Mouse (Mus musculus) left cerebral cortex, postnatal 36 days (tissue): ENCODE results near the gene Antxr1. TPM values are rescaled to one million over a fixed set of nuclear protein-coding genes. Genes with fewer than 3 reads are reported as not detected.

Experiments
- DNase-seq, 2 experiments: peaks; one replicate each; pipeline ENCODE4 v3.0.0; 2021 to 2022; ENCODE audit warnings: low spot score in 2 of 2, mixed read lengths in 1 of 2
- intact Hi-C: fragments of 180-260 bp; cut with DNase I; formaldehyde crosslinking; loops from one replicate; pipeline ENCODE4 v1.15.1; 2025
- total RNA-seq, 2 experiments: library from RNA; stranded (reverse); gene quantifications; 2 replicates each; pipeline ENCODE4 v1.2.3; 2021

Gene Antxr1
- 10 to 100 TPM; 12.5 to 13.2 TPM for total RNA-seq

GRCm38 (mm10) chr6:87335091-87335934, at the start of gene Antxr1:
Gene Antxr1, minus strand, starts transcription at chr6:87335821.
- intact Hi-C loops: loop anchor here (1.0 to 5.0 kb wide), 2 partner anchors 52 to 234 kb away; partner anchors contain the start of gene Gkn3
- peak; percentile 64 to 73 for DNase-seq

- intact Hi-C loops: loop anchor here (5.0 kb wide), 1 partner anchor 47 kb away; the partner anchor contains the start of gene Antxr1
- no peak for DNase-seq
These were observed 49.1 kb upstream of the Antxr1 start for GRCm38 (mm10) chr6:87384761-87385160.

GRCm38 (mm10) chr6:87383926-87384691, 48.5 kb upstream of the Antxr1 start:
- peak in 1 of 2 experiments; percentile 16 for DNase-seq
- intact Hi-C loops: no loop called here

GRCm38 (mm10) chr6:87373057-87373456, 37.4 kb upstream of the Antxr1 start, which contains the start of gene Gkn2:
Gene Gkn2, plus strand, starts transcription at chr6:87373357.
- intact Hi-C loops: no loop called here
- no peak for DNase-seq

- no peak for DNase-seq
- intact Hi-C loops: no loop called here
These were observed 33.6 kb upstream of the Antxr1 start for GRCm38 (mm10) chr6:87369223-87369622.

- no peak for DNase-seq
- intact Hi-C loops: no loop called here
These were observed 18.8 kb upstream of the Antxr1 start for GRCm38 (mm10) chr6:87354441-87354840.

- intact Hi-C loops: no loop called here
- DNase-seq: no peak
These were observed 15.2 kb upstream of the Antxr1 start, which contains the start of gene Gkn1 for GRCm38 (mm10) chr6:87350829-87351228. Gene Gkn1, minus strand, starts transcription at chr6:87350942.

- no peak for DNase-seq
- intact Hi-C loops: loop anchor here (1.0 to 5.0 kb wide), 2 partner anchors 51 to 235 kb away; partner anchors contain the start of gene Gkn3
These were observed 294 bp upstream of the Antxr1 start for GRCm38 (mm10) chr6:87335935-87336295.

- intact Hi-C loops: loop anchor here (1.0 to 5.0 kb wide), 2 partner anchors 53 to 233 kb away; partner anchors contain the start of gene Gkn3
- DNase-seq: peak; percentile 49 to 60
These were observed 1.1 kb downstream of the Antxr1 start for GRCm38 (mm10) chr6:87334361-87335090.

- intact Hi-C loops: no loop called here
- no peak for DNase-seq
These were observed 3.2 kb downstream of the Antxr1 start for GRCm38 (mm10) chr6:87332380-87332779.

- intact Hi-C loops: no loop called here
These were observed 7.1 kb downstream of the Antxr1 start for GRCm38 (mm10) chr6:87328265-87329173.

GRCm38 (mm10) chr6:87326932-87327331, 8.7 kb downstream of the Antxr1 start:
- intact Hi-C loops: no loop called here

More at GRCm38 (mm10) chr6:87328265-87329173, 7.1 kb downstream of the Antxr1 start:
- peak in 1 of 2 experiments; percentile 26 for DNase-seq

GRCm38 (mm10) chr6:87323381-87323780, 12.2 kb downstream of the Antxr1 start:
- DNase-seq: no peak
- intact Hi-C loops: loop anchor here (5.0 kb wide), 1 partner anchor 221 kb away; the partner anchor contains the start of gene D6Ertd527e

More at GRCm38 (mm10) chr6:87326932-87327331, 8.7 kb downstream of the Antxr1 start:
- no peak for DNase-seq

GRCm38 (mm10) chr6:87318651-87319050, 17.0 kb downstream of the Antxr1 start:
- intact Hi-C loops: no loop called here

GRCm38 (mm10) chr6:87316966-87317365, 18.7 kb downstream of the Antxr1 start:
- intact Hi-C loops: no loop called here
- no peak for DNase-seq

More at GRCm38 (mm10) chr6:87318651-87319050, 17.0 kb downstream of the Antxr1 start:
- no peak for DNase-seq

- DNase-seq: no peak
- intact Hi-C loops: no loop called here
These were observed 22.9 kb downstream of the Antxr1 start for GRCm38 (mm10) chr6:87312761-87313160.

- intact Hi-C loops: no loop called here
- DNase-seq: no peak
These were observed 31.1 kb downstream of the Antxr1 start for GRCm38 (mm10) chr6:87304486-87304885.

GRCm38 (mm10) chr6:87302746-87303145, 32.9 kb downstream of the Antxr1 start:
- no peak for DNase-seq
- intact Hi-C loops: no loop called here
